Comparison of ENCODE assay signal across 10 mouse cellular contexts in the genomic region with DNA sequence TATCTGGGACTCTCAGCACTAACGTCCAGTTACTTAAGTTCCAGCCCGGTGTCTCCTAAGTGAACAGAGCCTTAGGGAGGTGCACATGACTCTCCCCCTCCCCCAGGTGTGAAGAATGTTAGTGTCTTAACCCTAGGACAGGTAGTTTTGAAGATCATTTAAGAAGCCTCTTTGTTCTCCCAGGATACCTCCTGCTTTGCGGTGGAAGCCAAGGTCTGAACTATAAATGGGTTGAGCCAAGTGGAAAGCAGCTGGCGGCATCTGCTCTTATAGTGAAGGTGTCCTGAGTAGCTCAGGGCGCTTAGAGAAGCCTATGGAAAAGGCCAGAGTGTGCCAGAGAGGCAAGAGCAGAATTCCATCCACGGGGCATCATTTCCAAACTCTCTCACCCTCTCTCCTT. TPM values are rescaled to one million over a fixed set of nuclear protein-coding genes. Genes with fewer than 3 reads are reported as not detected.
DNase-seq lines count a peak whose midpoint lies in the region; ATAC-seq and TF ChIP-seq lines count a peak whose summit lies in the region.
"Had no signal": no experiment of that assay in that cellular context is flagged by ENCODE, and none has a peak within 500 bp of the region (broad histone marks: within the 10 kb centered on the region; RNA-seq: fewer than 3 reads in every experiment).

No protein-coding gene starts in this region.

- no peaks in the 10 kb centered on the region for H3K79me2 ChIP-seq in myocyte (ENCODE audit: control insufficient read depth, insufficient read depth)

- H3K9ac ChIP-seq in lung, embryonic 14.5 days = no peak overlapping the region
- H3K9ac ChIP-seq: hindbrain, embryonic 15.5 days had no signal

- peak overlapping the region; percentile 36 for H3K4me2 ChIP-seq in lung, embryonic 14.5 days
- H3K4me2 ChIP-seq in myocyte (ENCODE audit: low read depth) = peak overlapping the region; percentile 59

- TF ChIP-seq CTCF in lung, embryonic 14.5 days (IDR thresholded peaks at IDR 0.05; ENCODE audit: low read depth) = no peak

- DNase-seq in lung, embryonic 14.5 days = peak; percentile 34
- DNase-seq in lung, postnatal 4 days = no peak
- DNase-seq in embryo, embryonic 11 days = peak; percentile 40
- DNase-seq in heart, postnatal 10 days = peak; percentile 39 to 46
- no peak for DNase-seq in right cerebral cortex, postnatal 25 days
- DNase-seq in cerebellum, adult 9-10 months = no peak
- DNase-seq: left cerebral cortex, postnatal 4 days had no signal

- H3K36me3 ChIP-seq in lung, embryonic 14.5 days (ENCODE audit: insufficient read depth) = no peaks in the 10 kb centered on the region
- no peaks in the 10 kb centered on the region for H3K36me3 ChIP-seq in myocyte (ENCODE audit: control insufficient read depth, insufficient read depth)
- H3K36me3 ChIP-seq: hindbrain, embryonic 15.5 days had no signal

- TF ChIP-seq POLR2A in myocyte (IDR thresholded peaks at IDR 0.05; ENCODE audit: insufficient read length, low read depth) = no peak

- ATAC-seq in lung, embryonic 14.5 days (ENCODE audit: insufficient read depth) = peak; percentile 26; the same call in 1 of the 2 replicates

- H3K27me3 ChIP-seq in lung, embryonic 14.5 days (ENCODE audit: insufficient read depth, low read length) = no peaks in the 10 kb centered on the region
- H3K27me3 ChIP-seq in myocyte (ENCODE audit: control insufficient read depth, insufficient read depth, insufficient read length) = no peaks in the 10 kb centered on the region
- H3K27me3 ChIP-seq: hindbrain, embryonic 15.5 days had no signal

- peak overlapping the region; percentile 71 for H3K27ac ChIP-seq in lung, embryonic 14.5 days (ENCODE audit: low read depth)
- H3K27ac ChIP-seq: hindbrain, embryonic 15.5 days had no signal

- no peaks in the 10 kb centered on the region for H3K9me3 ChIP-seq in lung, embryonic 14.5 days (ENCODE audit: low read depth, low read length)
- H3K9me3 ChIP-seq: hindbrain, embryonic 15.5 days had no signal

- H3K4me1 ChIP-seq in lung, embryonic 14.5 days (ENCODE audit: insufficient read depth) = peaks cover 4% of the 10 kb centered on the region; the same call in 1 of the 2 replicates

- intact Hi-C loops in heart, postnatal 10 days (cut with DNase I) = no loop called here

- no peak overlapping the region for H3ac ChIP-seq in myocyte (ENCODE audit: control insufficient read depth, insufficient read length)

- WGBS in lung, embryonic 14.5 days = 18% methylated on average over 6 of the region's 6 CpGs

- H3K4me3 ChIP-seq in lung, embryonic 14.5 days (ENCODE audit: low read depth, low read length) = no peak overlapping the region
- H3K4me3 ChIP-seq in myocyte = no peak overlapping the region
- H3K4me3 ChIP-seq: hindbrain, embryonic 15.5 days had no signal

TF ChIP-seq in myocyte, 11 proteins besides CTCF, POLR2A, EP300 and RAD21:
- no peak for TF ChIP-seq E2F4 (IDR thresholded peaks at IDR 0.05; ENCODE audit: insufficient read depth)
- TF ChIP-seq CEBPB (IDR thresholded peaks at IDR 0.05; ENCODE audit: insufficient read depth, poor library complexity, severe bottlenecking) = no peak
- TF ChIP-seq REST (IDR thresholded peaks at IDR 0.05; ENCODE audit: insufficient read depth, insufficient read length) = no peak
- no peak for TF ChIP-seq MYOD1 (IDR thresholded peaks at IDR 0.05; ENCODE audit: control insufficient read depth in 1 of 3, insufficient read length in 2 of 3, low read depth in 2 of 3)
- no peak for TF ChIP-seq POLR2AphosphoS2 (IDR thresholded peaks at IDR 0.05; ENCODE audit: insufficient read length, low read depth)
- no peak for TF ChIP-seq TCF12 (IDR thresholded peaks at IDR 0.05; ENCODE audit: insufficient read depth, poor library complexity, severe bottlenecking)
- no peak for TF ChIP-seq SRF (IDR thresholded peaks at IDR 0.05; ENCODE audit: control insufficient read depth, insufficient read length, low read depth)
- TF ChIP-seq MAX (IDR thresholded peaks at IDR 0.05; ENCODE audit: low read depth) = no peak

RNA-seq across cellular contexts. Expression of a gene that starts 10.0 kb away (rescaled TPM):
- 4.1 and 4.5 TPM in 2 replicates for polyA plus RNA-seq in lung, embryonic 14.5 days (2014; fragmentation: Nextera tagmentation; extraction: Ambion mirVana)
- total RNA-seq in heart, postnatal 10 days (2021) = 1 to 10 TPM in 1 of 2 experiments, under 1 TPM in 1; 0.96 to 1.0 TPM
- not detected for polyA plus RNA-seq in myocyte (2012; fragmentation: generic; extraction: Trizol)
- polyA plus RNA-seq: hindbrain, embryonic 15.5 days had no signal

RNA-seq across cellular contexts. Expression of a gene that starts 56.5 kb away (rescaled TPM):
- polyA plus RNA-seq in lung, embryonic 14.5 days (2014; fragmentation: Nextera tagmentation; extraction: Ambion mirVana) = 0.74 TPM in 1 of 2 replicates, not detected in the other
- not detected for total RNA-seq in heart, postnatal 10 days (2021)
- polyA plus RNA-seq in myocyte (2012; fragmentation: generic; extraction: Trizol) = not detected
- total RNA-seq: left cerebral cortex, postnatal 4 days had no signal
- polyA plus RNA-seq: cortical plate, adult 2 months; hindbrain, embryonic 15.5 days had no signal

Comparison
In these comparisons a context has a peak if more than half of its experiments do, and no peak if none do; other contexts are left out.
1. DNase-seq: peak in lung, embryonic 14.5 days (single experiment), embryo, embryonic 11 days (single experiment) and heart, postnatal 10 days (2 of 2); none in lung, postnatal 4 days (0 of 2), right cerebral cortex, postnatal 25 days (single experiment) and cerebellum, adult 9-10 months (single experiment).